Mouse (Mus musculus): ENCODE results near the gene Morn2.

Gene Morn2

GRCm38 (mm10) chr17:80324521-80324920, 34.5 kb downstream of the Morn2 start:
- no peak for DNase-seq

GRCm38 (mm10) chr17:80325456-80325855, 35.5 kb downstream of the Morn2 start:
- DNase-seq: no peak

- DNase-seq: no peak
Observed at GRCm38 (mm10) chr17:80326431-80326830, 36.4 kb downstream of the Morn2 start.

- DNase-seq: no peak
Observed at GRCm38 (mm10) chr17:80332386-80332785, 42.4 kb downstream of the Morn2 start.

- DNase-seq: no peak
Observed at GRCm38 (mm10) chr17:80345277-80345676, 55.3 kb downstream of the Morn2 start.

GRCm38 (mm10) chr17:80346591-80347125, 56.7 kb downstream of the Morn2 start:
- no peak for DNase-seq
